Mouse (Mus musculus) cerebellum, adult 2 months (tissue): ENCODE measurements around the gene Foxk1.

Experiments
- CTCF ChIP-seq: fragments of 200-500 bp; IDR thresholded peaks from 2 replicates; pipeline ENCODE4 v1.5.1; 2011; ENCODE audit warnings: low read depth, mild to moderate bottlenecking, control low read depth, low read length, moderate library complexity, borderline replicate concordance; ENCODE audit not compliant: insufficient read depth
- POLR2A ChIP-seq: fragments of 200-500 bp; IDR thresholded peaks from 2 replicates; pipeline ENCODE4 v1.6.1; 2011; ENCODE audit warnings: low read length, control low read depth, borderline replicate concordance; ENCODE audit not compliant: insufficient read depth

DNA sequence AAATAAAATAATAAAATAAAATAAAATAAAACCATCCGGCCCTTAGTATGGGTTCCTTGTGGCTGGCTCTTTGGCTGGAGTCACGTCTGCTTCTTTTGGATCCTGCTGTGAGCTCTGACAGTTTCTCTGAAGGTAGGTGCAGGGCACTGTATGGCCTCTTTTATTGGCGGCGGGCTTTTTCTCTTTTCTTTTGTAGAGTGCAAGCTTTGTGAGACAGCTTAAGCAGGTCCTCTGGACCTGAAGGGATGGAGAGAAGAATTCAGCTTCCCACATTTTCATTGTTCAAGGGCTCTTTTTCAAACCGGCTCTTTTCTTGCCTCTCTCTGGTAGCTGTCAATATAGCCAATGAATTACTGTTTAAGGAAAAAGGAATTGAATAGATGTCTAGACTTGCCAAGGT is 5.4 kb upstream of the Foxk1 start:
- TF ChIP-seq CTCF (no peak), POLR2A (no peak)
